Mouse (Mus musculus) olfactory bulb, adult 2 months (tissue): ENCODE measurements around the gene Ces1h.

Experiments used
- CTCF ChIP-seq: fragments of 200-500 bp; IDR thresholded peaks from 2 replicates; pipeline ENCODE4 v1.5.1; 2012; ENCODE audit warnings: low read depth, mild to moderate bottlenecking, low read length, moderate library complexity; ENCODE audit not compliant: insufficient read depth
- POLR2A ChIP-seq: fragments of 200-500 bp; IDR thresholded peaks from 2 replicates; pipeline ENCODE4 v1.6.1; 2012; ENCODE audit warnings: mild to moderate bottlenecking, low read depth, low read length, moderate library complexity; ENCODE audit not compliant: insufficient read depth

GRCm38 (mm10) chr8:93325123-93325522, 54.4 kb downstream of the Ces1h start:
- TF ChIP-seq POLR2A (no peak), CTCF (no peak)
